Mouse (Mus musculus) forebrain, embryonic 11.5 days (tissue): ENCODE measurements around the gene Acta2. TPM values are rescaled to one million over a fixed set of nuclear protein-coding genes. Genes with fewer than 3 reads are reported as not detected.

ENCODE experiments used
- ATAC-seq: fragments of 200-750 bp; cut with Nextera tagmentation; replicated peaks from 2 replicates; pipeline ENCODE4 v1.8.0; 2017; ENCODE audit warnings: moderate TSS enrichment; ENCODE audit not compliant: low FRiP score
- DNase-seq: peaks from one replicate; pipeline ENCODE4 v3.0.0-alpha.2; 2017; ENCODE audit warnings: low spot score
- H3K27ac ChIP-seq: fragments of 300-500 bp; sonication (generic); 2 replicates; pipeline ENCODE4 v1.5.1; 2014; ENCODE audit warnings: low read depth, low read length
- H3K27me3 ChIP-seq: fragments of 300-500 bp; sonication (generic); 2 replicates; pipeline ENCODE4 v1.6.1; 2014; ENCODE audit warnings: mild to moderate bottlenecking, low read length, mixed read lengths; ENCODE audit not compliant: control insufficient read depth, insufficient read depth
- H3K36me3 ChIP-seq: fragments of 300-500 bp; sonication (generic); 2 replicates; pipeline ENCODE4 v1.6.1; 2014; ENCODE audit warnings: mild to moderate bottlenecking, low read length, moderate library complexity, mixed read lengths; ENCODE audit not compliant: control insufficient read depth, insufficient read depth
- H3K4me1 ChIP-seq: fragments of 300-500 bp; sonication (generic); replicated peaks from 2 replicates; pipeline ENCODE4 v1.6.1; 2014; ENCODE audit warnings: low read length, mixed read lengths; ENCODE audit not compliant: control insufficient read depth, insufficient read depth
- H3K4me2 ChIP-seq: fragments of 300-500 bp; sonication (generic); 2 replicates; pipeline ENCODE4 v1.6.1; 2014; ENCODE audit warnings: low read depth, mild to moderate bottlenecking, low read length, moderate library complexity, mixed read lengths; ENCODE audit not compliant: severe bottlenecking
- H3K4me3 ChIP-seq: fragments of 300-500 bp; sonication (generic); 2 replicates; pipeline ENCODE4 v1.5.1; 2014; ENCODE audit warnings: low read depth, low read length
- H3K9ac ChIP-seq: fragments of 300-500 bp; sonication (generic); 2 replicates; pipeline ENCODE4 v1.6.1; 2014; ENCODE audit warnings: low read length
- H3K9me3 ChIP-seq: fragments of 300-500 bp; sonication (generic); 2 replicates; pipeline ENCODE4 v1.6.1; 2016; ENCODE audit warnings: low read length, mixed read lengths; ENCODE audit not compliant: control insufficient read depth
- WGBS: fragments of 180-500 bp; shearing (Covaris S2); extraction: QIAGEN DNeasy Blood & Tissue Kit; methylation state at CpG from one replicate; pipeline ENCODE4 v1.1.7; 2014; 5-methylcytosine and 5-hydroxymethylcytosine counted together
- polyA plus RNA-seq: library from polyadenylated mRNA; unstranded; fragments of >200 nt; fragmentation: Nextera tagmentation; extraction: Ambion mirVana; gene quantifications from 2 replicates; pipeline ENCODE4 v1.2.1, GENCODE M21; 2014

Gene Acta2
- polyA plus RNA-seq, 1 experiment from 2014 or later = 21.1 TPM

- WGBS = 74% methylated on average over 8 of the region's 8 CpGs
- Histone ChIP-seq H3K4me2 (no peak overlapping the region), H3K36me3 (no peaks in the 10 kb centered on the region), H3K4me1 (no peaks in the 10 kb centered on the region; the same call in 1 of the 2 replicates), H3K9ac (no peak overlapping the region), H3K9me3 (no peaks in the 10 kb centered on the region), H3K27me3 (no peaks in the 10 kb centered on the region), H3K27ac (no peak overlapping the region), H3K4me3 (no peak overlapping the region)
- ATAC-seq (no peak), DNase-seq (no peak)
These were observed 36.0 kb upstream of the Acta2 start for GRCm38 (mm10) chr19:34291379-34291778.

GRCm38 (mm10) chr19:34290872-34291341, 35.5 kb upstream of the Acta2 start:
- WGBS = 22% methylated on average over 15 of the region's 15 CpGs
- peak overlapping the region; percentile 5; the same call in 1 of the 2 replicates for H3K9ac ChIP-seq
- 0 out of 2 replicates have a peak, but pooled peaks have one; percentile 42 for ATAC-seq

GRCm38 (mm10) chr19:34289948-34290789, 34.8 kb upstream of the Acta2 start, which contains the start of gene Fas:
TSS of gene Fas (plus strand) at chr19:34290666.
- peak within 1 kb of the TSS; percentile 62 for H3K4me2 ChIP-seq
- H3K27me3 ChIP-seq = no peaks in the 10 kb centered on the region
- DNase-seq (peak; percentile 71), ATAC-seq (peak; percentile 92)
- no peaks in the 10 kb centered on the region for H3K36me3 ChIP-seq
- peak within 1 kb of the TSS; percentile 19 for H3K4me3 ChIP-seq
- WGBS = 5% methylated on average over 19 of the region's 19 CpGs
- no peaks in the 10 kb centered on the region; the same call in 1 of the 2 replicates for H3K4me1 ChIP-seq
- H3K9me3 ChIP-seq = no peaks in the 10 kb centered on the region
- H3K27ac ChIP-seq = no peak within 1 kb of the TSS
- H3K9ac ChIP-seq = peak within 1 kb of the TSS; percentile 5; the same call in 1 of the 2 replicates

More at GRCm38 (mm10) chr19:34290872-34291341, 35.5 kb upstream of the Acta2 start:
- H3K4me2 ChIP-seq = peak overlapping the region; percentile 62
- H3K27me3 ChIP-seq = no peaks in the 10 kb centered on the region
- H3K4me3 ChIP-seq = peak overlapping the region; percentile 19
- no peaks in the 10 kb centered on the region for H3K36me3 ChIP-seq
- no peak overlapping the region for H3K27ac ChIP-seq
- H3K4me1 ChIP-seq = no peaks in the 10 kb centered on the region; the same call in 1 of the 2 replicates
- no peak for DNase-seq
- H3K9me3 ChIP-seq = no peaks in the 10 kb centered on the region

- H3K4me3 ChIP-seq = no peak overlapping the region
- H3K27me3 ChIP-seq = no peaks in the 10 kb centered on the region
- no peaks in the 10 kb centered on the region; the same call in 1 of the 2 replicates for H3K4me1 ChIP-seq
- H3K9ac ChIP-seq = no peak overlapping the region
- H3K4me2 ChIP-seq = no peak overlapping the region
- 92% methylated on average over 1 of the region's 1 CpGs for WGBS
- H3K36me3 ChIP-seq = no peaks in the 10 kb centered on the region
- H3K9me3 ChIP-seq = no peaks in the 10 kb centered on the region
- no peak for DNase-seq
- ATAC-seq = no peak
- H3K27ac ChIP-seq = no peak overlapping the region
These were observed 33.3 kb upstream of the Acta2 start for GRCm38 (mm10) chr19:34288696-34289095.

GRCm38 (mm10) chr19:34287656-34288415, 32.4 kb upstream of the Acta2 start:
- Histone ChIP-seq H3K27me3 (no peaks in the 10 kb centered on the region), H3K4me1 (no peaks in the 10 kb centered on the region; the same call in 1 of the 2 replicates), H3K4me3 (no peak overlapping the region), H3K36me3 (no peaks in the 10 kb centered on the region), H3K27ac (no peak overlapping the region), H3K9ac (no peak overlapping the region), H3K4me2 (no peak overlapping the region), H3K9me3 (no peaks in the 10 kb centered on the region)
- no peak for ATAC-seq
- 83% methylated on average over 13 of the region's 13 CpGs for WGBS
- DNase-seq = no peak

- Histone ChIP-seq H3K36me3 (no peaks in the 10 kb centered on the region), H3K27me3 (no peaks in the 10 kb centered on the region), H3K4me2 (no peak overlapping the region), H3K9me3 (no peaks in the 10 kb centered on the region), H3K9ac (no peak overlapping the region), H3K27ac (no peak overlapping the region), H3K4me1 (no peaks in the 10 kb centered on the region; the same call in 1 of the 2 replicates), H3K4me3 (no peak overlapping the region)
- DNase-seq (no peak), ATAC-seq (no peak)
These were observed 31.8 kb upstream of the Acta2 start for GRCm38 (mm10) chr19:34287221-34287620.

- H3K9me3 ChIP-seq = no peaks in the 10 kb centered on the region
- DNase-seq (no peak), ATAC-seq (no peak)
- WGBS = 53% methylated on average over 2 of the region's 2 CpGs
- no peak overlapping the region for H3K4me2 ChIP-seq
- no peaks in the 10 kb centered on the region for H3K4me1 ChIP-seq
- H3K9ac ChIP-seq = no peak overlapping the region
- no peaks in the 10 kb centered on the region for H3K27me3 ChIP-seq
- H3K36me3 ChIP-seq = no peaks in the 10 kb centered on the region
- no peak overlapping the region for H3K4me3 ChIP-seq
- no peak overlapping the region for H3K27ac ChIP-seq
These were observed 29.4 kb upstream of the Acta2 start for GRCm38 (mm10) chr19:34284826-34285225.

GRCm38 (mm10) chr19:34284383-34284782, 29.0 kb upstream of the Acta2 start:
- Histone ChIP-seq H3K9me3 (no peaks in the 10 kb centered on the region), H3K27ac (no peak overlapping the region; the same call in 1 of the 2 replicates), H3K4me2 (no peak overlapping the region), H3K9ac (no peak overlapping the region), H3K4me3 (no peak overlapping the region), H3K36me3 (no peaks in the 10 kb centered on the region), H3K27me3 (no peaks in the 10 kb centered on the region), H3K4me1 (no peaks in the 10 kb centered on the region)
- WGBS = 75% methylated on average over 10 of the region's 10 CpGs
- DNase-seq (no peak), ATAC-seq (no peak)
